Mouse (Mus musculus) lung, postnatal 10 days (tissue): Measurements from ENCODE around the gene Cdr2l.

Experiments used
- DNase-seq: peaks from one replicate; pipeline ENCODE4 v3.0.0; 2021

Gene Cdr2l

DNA sequence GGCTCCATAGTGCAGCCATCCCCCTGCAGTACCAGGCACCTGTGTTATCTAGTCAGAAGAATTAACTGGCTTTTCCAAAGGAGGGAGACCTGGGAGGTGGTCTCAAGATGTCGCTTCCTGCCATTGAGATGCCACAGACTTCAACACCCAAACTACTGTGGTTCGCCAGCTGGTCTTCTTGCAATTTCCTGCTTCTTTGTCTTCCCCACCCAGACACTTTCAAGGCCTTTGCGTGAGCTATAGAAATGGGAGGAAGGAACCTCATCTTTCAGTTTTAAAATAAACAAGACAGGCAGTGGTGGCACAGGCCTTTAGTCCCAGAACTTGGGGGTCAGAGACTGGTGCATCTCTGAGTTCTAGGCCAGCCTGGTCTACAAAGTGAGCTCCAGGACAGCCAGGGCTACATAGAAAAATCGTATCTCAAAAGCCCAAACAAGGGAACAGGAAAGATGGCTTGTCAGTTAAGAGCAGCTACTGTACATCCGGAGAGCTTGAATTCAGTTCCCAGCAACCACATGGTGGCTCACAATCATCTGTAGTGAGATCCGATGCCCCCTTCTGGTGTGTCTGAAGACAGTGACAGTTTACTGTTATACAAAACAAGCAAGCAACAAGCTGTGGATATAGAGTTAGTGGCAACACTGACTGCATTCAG lies 26.7 kb downstream of the Cdr2l start:
- peak; percentile 49 for DNase-seq

DNA sequence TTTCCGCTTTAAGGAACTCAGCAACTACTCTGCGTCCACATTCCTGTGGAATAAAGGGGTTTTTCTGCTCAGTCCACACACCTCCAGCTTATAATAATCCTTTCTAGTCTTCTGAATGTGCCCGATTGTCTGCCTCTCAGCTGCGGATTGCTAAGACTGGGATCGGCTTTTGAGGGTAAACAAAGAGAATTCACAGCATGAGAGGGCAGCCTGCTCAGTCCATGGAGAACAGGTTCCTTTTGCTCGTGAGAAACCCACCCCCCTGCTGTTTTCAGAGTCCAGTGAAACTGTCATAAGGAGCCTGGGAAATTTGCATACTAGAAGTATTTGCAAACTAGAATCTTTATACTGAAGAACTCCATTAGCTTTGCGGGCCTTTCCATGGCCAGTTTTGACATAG lies 27.8 kb downstream of the Cdr2l start:
- DNase-seq = no peak

DNA sequence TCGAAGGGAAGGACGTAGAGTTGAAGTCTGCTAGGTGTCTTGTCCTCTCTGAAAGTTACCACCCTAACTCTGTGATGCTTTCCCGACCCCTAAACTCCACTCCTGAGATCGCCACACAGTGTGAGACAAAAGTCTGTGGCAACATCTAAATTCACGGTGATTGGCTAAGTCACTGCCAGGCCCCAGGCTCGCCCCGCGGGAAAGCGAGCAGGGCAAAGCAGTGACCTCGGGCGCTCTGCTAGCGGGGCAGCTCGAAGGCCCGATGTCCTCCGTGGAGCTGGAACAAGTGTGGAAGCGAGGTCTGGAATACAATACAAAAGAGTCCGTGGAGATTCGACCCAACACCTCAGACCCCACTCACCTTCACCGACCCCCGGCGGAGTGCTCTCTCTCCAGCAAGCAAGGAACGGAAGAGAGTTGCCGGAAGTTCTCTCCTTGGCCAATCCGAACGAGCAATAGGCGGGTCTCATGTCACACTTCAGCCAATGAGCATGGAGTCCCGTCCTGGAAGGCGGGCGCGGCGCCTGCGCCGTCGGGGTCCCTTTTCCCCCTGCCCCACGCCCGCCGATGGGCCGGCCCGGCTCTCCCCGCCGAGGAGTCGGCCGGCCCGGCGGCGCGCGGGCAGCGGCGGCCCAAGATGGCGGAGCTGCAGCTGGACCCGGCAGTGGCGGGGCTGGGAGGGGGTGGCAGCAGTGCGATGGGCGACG lies 38.0 kb downstream of the Cdr2l start, which contains the start of the genes Atp5h and Kctd2:
Atp5h (minus strand) TSS at position 432 of the 707 bp plus-strand sequence.
Kctd2 (plus strand) TSS at position 598 of the 707 bp plus-strand sequence.
- peak; percentile 97 for DNase-seq

DNA sequence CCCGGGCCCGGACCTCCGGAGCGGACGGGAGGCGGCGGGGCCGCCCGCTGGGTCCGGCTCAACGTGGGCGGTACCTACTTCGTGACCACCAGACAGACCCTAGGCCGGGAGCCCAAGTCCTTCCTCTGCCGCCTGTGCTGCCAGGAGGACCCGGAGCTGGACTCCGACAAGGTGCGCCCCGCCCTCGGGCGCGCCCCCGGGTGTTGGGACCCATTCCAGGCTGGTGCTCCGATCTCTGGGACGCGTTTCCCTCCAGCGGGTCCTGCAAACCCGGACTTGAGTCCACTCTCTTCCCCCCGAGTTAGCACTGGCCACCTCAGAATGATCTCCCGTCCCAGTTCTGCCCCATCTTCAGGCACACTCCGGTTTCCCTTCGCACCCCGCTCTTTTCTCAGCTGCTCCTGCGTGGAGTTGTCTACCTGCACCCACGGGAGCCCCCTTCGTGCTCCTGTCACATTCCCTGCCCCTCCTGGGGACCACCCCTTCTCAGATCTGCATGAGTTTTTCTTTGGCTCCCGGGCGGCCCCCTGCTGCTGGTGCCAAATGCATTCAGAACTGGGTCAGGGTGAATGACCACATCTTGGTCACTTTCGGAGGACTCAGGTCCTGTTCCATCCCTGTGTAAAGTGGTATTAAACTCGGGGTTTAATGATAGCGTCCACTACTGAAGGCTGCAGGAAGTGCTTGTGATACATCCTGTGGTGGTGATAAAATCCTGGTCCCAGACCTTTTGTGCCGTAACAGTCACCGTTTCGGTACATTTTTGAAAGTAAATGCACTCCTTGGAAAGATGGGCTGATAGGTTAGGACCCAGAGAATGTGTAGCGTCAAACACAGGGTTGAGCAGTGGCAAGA lies 38.8 kb downstream of the Cdr2l start:
- DNase-seq = peak; percentile 79

DNA sequence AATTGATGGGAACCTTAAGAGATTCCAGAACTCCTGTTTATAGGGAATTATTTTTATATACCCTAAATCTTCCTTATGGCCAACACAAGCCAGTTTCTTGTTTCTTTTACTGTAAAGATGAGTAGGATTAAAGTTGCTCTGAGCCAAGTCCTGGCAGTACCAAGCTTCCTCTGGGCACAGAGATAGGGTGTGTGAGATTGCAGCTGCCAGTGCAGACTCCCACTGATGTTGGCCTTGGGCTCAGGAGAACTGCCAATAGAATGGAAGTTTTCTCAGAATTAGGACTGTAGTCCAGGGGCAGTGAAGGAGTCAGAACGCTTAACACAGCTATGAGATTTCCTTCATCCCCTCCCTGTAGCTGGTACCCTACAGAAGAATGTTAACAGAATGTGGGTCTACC lies 39.6 kb downstream of the Cdr2l start:
- DNase-seq = no peak

DNA sequence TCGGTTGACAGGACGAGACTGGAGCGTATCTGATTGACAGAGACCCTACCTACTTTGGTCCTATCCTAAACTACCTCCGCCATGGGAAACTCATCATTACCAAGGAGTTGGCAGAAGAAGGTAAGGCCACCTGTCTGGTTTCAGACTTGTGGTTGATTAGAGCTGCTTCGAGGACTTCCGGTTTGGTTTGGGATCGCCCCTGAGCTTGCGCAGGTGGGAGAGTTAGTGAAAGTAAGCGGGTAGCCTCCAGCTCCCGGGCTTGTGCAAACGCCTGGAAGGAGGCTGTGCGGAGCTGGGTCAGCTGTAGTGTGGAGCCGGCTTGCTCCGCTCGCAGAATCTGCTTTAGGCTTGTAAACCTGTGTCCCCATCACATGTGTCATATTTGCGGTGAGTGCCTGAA lies 40.3 kb downstream of the Cdr2l start:
- DNase-seq = no peak

DNA sequence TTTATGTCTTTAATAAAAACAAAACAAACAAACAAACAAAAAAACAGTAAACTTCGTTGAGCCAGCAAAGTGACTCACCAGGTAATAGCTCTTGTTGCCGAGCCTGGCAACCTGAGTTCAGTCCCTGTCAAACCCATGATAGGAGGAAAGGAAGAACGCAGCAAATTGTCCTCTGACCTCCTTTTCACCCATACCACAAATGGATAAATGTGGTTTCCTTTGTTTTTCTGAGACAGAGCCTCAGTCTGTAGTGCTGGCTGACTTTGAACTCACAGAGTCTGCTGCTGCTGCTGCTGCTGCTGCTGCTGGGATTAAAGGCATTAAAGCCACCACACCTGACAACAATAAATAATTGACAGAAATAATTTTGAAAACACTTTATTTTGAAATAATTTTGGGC lies 41.4 kb downstream of the Cdr2l start:
- no peak for DNase-seq

DNA sequence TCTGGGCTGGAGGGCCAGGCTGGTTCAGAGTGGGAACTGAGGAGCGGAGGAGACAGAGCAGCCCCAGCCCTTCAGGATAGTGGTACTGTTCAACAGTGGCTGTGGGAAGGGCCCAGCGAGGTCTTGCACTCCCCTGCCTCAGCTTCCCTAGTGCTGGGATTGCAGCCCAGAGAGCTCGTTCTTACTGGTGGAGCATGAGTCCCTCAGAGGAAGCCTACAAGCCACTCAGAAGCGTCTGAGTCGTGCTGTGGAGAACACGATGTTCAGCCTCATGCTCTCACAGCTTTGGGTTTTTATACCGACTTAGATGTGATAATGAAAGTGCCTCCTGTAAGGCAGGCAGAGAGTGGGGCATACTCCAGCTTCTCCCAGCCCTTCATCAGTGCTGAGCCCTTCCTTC lies 43.0 kb downstream of the Cdr2l start:
- DNase-seq = no peak

DNA sequence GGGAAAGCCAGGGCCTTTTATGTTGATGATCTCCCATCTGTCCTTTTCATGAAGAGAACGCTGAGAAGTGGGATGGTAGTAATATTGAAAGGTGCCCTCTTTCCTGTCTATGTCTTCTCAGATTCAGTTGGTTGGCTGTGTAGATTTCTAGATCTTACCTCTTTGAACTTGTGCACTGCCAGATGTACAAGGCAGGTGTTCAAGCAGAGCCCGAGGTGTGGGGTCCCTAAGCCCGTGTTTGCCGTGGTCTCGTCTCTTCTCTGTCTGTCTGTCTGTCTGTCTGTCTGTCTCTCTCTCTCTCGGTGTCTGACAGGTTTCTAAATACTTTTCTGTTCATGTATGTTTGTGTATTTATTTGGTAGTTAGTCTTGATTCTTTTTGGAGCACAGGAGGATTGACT lies 44.0 kb downstream of the Cdr2l start:
- DNase-seq = no peak

DNA sequence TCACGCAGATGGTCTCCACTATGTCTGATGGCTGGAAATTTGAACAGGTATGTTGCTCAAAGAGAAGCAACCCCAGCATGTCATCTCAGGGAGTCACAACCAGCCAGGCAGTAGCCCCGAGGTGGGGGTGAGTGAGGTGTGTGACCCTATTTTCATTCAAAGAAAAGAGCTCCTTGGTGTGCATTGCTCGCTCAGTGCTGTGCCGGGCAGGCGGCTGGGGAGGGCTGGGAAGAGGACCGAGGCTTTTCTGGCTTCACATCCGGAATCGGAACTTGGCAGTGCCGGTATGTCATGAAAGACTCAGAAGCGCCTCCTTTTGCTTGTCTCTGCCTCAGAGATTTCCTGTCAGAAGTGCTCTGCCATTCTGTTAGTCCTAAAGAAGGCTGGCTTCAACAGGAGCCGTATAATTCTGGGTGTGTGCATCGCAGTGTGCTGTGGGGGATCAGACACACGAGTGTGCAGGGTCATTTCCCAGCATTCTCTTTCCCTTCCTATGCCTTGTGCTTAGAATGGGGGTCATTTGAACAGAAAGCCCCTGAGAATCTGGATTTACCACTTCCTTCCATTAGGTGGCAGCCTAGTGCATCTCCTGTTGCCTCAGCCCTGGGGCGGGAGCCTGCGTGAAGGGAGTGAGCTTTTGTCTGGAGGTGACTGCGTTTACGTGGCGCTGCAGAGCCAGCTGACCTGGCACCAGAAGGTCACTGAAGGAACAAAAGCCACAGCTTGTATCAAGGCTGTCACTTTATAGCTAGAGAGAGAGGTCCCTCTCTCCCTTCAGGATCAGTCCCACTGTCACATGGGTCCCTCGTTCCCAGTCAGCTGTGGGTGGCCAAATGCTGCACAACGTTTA lies 46.0 kb downstream of the Cdr2l start:
- DNase-seq = peak; percentile 88

DNA sequence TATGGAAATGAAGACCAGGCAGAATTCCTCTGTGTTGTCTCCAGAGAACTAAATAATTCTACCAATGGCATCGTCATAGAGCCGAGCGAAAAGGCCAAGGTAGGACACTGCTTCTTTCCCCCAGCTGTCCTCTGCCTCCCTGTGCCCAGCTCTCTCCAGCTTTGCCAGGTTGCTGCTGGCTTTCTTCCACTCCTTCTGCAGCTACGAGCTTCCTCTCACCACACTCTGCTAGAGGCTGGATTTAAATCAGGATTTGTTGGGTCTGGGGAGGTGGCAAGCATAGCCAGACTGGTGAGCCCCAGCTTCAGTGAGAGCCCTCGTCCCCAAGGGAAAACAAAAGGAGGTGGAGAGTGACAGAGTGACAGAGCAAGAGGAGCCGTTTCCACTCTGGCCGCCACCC lies 47.6 kb downstream of the Cdr2l start:
- DNase-seq = no peak

DNA sequence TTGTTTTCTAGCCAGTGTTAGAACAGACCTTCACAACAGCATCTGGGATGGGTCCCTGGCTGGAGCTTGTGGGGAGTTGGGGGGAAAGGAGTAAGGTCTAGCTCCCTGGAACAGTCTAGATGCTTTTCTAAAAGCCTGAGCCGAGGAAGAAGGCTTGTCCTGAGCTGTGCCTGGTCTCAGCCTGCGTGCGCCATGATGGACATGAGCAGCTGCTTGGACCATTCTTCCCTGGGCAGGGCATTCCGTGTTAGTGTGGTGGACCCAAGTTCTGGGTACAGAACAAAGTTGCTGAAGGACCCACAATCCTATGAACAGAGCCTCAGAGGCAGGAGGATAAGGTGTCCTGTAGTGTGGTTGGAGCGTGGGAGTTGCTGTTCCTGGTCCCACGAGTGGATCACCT lies 48.8 kb downstream of the Cdr2l start:
- no peak for DNase-seq

DNA sequence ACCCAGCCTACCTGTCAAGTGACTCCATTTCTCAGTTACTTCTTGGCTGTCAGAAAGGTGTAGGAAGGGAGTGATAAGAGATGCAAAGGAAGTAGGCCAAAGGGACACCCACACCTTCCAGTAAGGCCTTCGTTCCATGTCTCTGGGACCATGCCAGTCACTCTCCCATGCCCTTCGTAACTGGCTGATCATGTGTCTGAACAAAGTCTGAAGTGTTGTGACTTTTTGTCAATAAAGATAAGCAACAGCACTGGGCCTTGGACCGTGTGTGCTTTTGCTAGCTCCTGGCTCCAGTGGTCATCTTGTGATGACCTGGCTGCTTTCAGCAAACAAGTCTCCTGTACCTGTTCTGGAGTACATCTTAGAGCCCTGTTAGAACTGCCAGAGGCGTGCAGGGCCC lies 51.1 kb downstream of the Cdr2l start:
- no peak for DNase-seq

DNA sequence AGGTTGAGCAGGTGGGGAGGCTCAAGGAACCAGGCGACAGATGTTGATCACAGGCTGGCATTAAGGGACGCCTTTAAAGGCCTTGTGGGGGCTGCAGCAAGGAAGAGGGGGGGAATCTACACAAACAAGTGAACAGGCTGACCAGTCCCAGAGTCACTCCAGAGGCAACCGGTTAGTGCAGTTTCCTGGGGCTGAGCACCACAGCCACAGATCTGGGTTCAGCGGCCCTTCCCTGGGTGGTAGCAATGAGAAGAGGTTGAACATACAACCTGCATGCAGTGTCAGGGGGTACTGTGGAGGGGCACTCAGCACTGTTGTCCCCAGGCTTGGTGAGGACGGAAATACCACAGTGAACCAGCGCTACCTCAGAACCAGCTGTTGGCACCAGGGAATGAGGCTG lies 51.6 kb downstream of the Cdr2l start:
- DNase-seq = no peak

DNA sequence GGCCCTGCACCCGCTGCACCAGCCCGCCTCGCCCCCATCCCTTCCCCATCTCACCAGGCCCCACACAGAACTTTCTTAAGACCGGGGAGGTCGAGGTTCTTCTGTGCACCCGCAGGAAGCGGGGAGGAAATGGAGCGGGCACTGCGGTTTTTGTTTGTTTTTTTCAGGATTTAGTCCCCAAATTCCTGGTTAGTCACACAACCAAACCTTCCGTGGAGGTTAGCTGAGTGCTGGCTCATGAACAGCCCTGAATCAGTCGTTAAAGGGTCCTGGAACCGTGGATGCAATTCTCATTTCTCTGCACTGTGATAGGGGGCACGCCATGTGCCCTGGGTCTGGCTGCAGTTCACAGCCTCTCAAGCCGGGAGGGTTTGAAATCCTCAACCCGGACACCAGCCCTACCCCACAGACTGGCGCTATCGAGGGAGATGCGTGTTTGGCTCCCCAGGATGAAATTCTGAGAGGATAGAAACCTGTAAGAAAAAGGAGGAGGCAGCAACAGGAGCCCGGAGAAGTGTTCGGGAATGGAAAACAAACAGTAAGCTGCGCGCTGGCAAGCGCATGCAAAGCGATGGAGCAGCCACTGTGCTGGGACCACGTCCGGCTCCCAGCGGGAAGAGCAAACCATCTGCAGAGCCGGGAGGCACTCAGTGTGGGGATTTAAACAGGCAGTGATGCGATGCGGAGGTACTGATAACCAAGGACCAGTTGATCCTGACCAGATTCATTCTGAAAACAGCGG lies 54.1 kb downstream of the Cdr2l start:
- peak; percentile 36 for DNase-seq

DNA sequence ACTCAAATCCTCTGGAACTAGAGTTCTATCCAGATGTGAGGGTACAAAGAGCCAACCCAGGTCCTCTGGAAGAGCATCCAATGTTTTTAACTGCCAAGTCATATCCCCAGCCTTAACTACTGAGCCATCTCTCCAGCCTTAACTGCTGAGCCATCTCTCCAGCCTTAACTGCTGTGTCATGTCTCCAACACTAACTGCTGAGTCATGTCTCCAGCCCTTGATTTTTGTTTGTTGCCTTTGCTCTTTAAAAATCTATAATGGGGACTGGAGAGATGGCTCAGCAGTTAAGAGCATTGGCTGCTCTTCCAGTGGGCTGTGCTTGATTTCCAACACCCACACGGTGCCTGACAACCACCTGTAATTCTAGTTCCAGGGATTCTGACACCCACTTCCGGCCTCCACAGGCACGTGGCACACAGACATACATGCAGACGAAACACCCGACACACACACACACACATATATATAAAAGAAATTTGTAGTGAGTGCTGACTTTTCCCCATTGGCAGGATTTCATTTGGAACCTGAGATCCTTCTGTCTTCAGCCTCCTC lies 55.9 kb downstream of the Cdr2l start:
- DNase-seq = no peak

DNA sequence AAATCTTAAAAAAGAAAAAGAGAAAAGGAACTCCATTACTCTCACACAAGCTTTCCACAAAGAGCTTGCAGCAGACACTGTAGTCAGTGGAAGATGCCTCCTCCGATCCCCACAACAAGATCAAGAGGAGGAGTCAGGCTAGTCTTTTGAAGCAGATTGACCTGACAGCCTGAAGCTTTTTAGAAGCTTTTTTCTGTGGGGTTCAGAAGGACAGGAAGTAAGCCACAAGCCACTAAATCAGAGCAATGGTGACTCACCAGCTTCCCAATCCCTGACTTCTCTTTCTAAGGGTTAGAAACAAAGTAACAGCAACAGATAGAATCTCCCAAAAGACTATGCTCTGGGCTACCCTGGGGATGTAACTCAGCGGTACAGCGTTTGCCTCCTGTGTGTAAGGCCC lies 57.6 kb downstream of the Cdr2l start:
- no peak for DNase-seq

DNA sequence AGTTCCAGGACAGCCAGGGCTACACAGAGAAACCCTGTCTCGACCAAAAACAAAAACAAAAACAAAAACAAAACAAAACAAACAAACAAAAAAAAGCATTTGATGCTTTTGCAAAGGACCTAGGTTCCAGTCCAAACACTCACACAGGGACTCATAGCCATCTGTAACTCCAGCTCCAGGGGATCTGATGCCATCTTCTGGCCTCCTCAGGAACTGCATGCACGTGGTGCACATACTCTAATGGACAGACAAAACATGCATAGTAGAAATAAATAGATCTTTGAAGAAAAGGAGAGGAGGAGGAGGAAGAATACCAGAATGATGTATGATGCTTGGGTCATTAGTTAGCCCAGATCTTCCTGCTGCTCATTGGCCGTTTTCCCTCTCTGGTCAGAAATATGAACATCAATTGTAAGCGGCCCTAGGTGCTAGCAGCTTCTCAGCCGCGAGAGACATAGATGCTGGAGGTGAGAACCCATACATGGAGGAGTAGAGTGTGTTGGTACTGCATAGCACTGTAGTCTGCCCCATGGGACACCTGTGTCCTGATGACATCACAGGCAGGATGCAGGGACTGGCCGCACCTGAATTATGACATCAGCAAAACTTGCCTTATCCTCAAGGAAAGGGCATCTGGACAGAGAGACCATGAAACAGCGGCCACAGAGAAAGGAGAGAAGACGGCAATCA lies 58.3 kb downstream of the Cdr2l start, which contains the start of gene Trim80:
Trim80 (plus strand) TSS at position 640 of the 690 bp plus-strand sequence.
- DNase-seq = no peak

DNA sequence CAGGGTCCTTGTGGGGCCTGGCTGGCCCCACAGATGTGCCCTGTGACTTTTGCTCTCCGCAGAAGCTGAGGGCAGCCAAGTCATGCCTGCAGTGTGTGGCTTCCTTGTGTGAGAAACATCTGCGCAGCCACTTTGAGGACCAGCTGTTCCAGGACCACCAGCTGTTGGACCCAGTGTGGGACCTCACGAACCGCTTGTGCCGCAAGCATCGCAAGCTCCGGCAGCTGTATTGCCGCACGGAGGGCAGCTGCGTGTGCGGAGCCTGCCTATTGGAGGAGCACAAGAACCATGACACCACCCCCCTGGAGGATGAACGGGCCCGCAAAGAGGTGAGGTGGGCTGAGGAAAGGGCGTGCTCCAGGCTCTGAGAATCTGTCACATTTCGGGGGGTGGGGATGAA lies 59.7 kb downstream of the Cdr2l start:
- peak; percentile 16 for DNase-seq
